Mouse (Mus musculus) MEL-GATA-1-ER (cell line): ENCODE results near the gene Cysltr2.

Experiments
- DNase-seq: peaks from one replicate; pipeline ENCODE4 v3.0.0-alpha.2; 2012; ENCODE audit warnings: low read depth; ENCODE audit errors: extremely low read depth

Cysltr2 gene

GRCm38 (mm10) chr14:73048937-73049336, at the start of gene Cysltr2:
Gene Cysltr2 (minus strand): TSS chr14:73049114.
- no peak for DNase-seq

DNA sequence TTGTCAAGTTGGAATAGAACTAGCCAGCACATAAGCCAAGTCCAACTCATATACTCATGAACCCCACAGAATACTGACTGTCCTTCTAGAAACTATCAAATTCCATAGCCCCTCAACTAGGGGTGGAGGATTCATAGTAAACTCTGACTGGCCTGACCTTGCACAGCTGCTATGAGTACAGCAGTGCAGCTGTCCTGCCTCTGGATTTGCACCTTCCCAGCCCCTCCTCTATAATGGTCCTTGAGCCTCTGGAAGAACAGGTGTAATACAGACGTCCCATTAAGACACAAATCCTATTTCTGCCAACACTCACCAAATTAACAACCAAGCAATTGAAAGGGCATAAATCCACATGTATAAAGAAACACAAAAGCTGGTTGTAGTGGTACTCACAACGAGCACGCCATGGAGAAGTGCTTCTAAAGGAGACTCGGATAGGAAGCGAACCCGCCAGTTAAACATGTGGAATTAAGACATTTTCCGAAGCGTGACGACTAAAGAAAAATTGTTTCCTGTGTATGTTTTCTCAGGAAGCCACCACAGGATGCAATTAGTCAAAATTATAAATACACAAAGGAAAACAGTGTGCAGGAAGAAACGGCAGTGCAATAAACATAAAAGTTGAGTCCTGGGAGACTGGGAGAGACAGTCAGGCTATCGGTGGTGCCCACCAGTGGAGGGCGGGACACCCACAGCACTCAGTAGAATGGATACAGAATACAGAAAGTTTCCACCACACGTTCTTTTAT, 46.1 kb upstream of the Cysltr2 start:
- no peak for DNase-seq

DNA sequence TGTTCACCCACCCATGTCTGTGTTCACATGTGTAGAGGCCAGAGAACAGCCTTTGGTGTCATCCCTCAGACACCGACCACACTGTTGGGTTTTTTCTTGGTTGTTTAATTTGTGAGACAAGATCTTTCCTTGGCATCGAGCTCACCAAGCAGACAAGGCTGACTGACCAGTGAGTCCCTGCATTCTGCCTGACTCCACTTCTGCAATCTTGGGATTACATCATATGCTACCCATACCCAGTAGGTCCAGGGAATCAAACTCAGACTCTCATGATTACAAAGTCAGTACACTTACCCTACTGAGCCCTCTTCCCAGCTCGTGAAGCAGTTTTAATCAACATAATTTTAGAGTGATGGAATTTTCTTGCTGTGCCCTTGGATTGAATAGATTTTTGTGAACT, 44.0 kb upstream of the Cysltr2 start:
- DNase-seq = no peak

GRCm38 (mm10) chr14:73088224-73088623, 39.3 kb upstream of the Cysltr2 start:
- no peak for DNase-seq

DNA sequence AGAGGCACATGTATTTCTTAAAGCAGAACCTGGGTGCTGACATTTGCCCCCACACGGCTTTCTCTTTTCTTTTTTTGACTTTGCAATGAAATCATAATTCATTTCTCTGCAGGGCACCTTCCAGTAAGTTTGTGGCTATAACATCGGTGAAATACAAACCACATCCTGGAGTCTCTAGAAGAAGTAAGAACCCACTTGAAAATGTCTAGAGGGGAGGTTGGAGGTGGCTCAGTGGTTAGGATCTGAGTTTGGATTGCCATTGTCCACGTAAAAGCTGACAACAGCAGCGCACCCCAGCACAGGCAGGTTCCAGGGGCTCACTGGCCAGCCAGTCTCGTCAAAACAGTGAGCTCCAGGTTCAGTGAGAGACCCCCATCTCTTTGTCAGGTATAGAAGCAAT, 38.8 kb upstream of the Cysltr2 start:
- DNase-seq = no peak

GRCm38 (mm10) chr14:73087247-73087646, 38.3 kb upstream of the Cysltr2 start:
- DNase-seq = no peak

DNA sequence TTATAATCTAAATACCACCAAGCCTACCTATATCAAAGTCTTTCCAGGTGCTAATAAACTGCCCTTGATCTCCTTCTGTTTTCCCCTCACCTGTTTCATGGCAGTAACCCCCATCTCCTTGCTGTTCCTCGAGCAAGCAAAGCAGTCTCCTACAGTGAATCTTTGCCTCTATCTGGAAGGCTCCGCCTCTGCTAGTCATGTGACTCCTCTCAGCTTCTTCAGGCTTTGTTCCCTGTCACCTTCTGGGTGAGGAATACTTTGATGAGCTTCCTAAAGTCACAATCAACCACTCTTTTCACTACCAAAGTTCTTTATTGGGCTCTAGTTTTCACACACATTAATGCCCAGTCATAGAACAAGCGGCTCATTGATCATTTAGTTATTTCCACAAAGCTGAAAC, 37.5 kb upstream of the Cysltr2 start:
- no peak for DNase-seq

DNA sequence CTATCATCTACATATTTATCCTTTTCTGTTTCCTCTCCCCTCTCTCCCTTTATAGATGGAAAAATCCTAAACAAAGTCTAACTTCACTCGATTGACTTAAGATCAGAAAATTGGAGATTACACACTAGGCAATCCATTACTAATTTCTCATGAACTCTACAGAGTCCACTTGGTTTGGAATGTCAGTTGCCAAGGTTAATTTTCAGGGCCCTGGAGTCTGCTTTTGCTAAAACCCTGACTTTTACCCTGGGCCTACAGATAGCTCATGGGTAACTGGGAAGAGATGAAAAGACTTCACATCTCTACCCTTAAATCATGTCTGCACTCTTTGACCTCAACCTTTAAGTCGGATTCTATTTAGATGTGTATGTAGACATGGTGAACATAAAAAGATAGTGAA, 34.6 kb upstream of the Cysltr2 start:
- no peak for DNase-seq

DNA sequence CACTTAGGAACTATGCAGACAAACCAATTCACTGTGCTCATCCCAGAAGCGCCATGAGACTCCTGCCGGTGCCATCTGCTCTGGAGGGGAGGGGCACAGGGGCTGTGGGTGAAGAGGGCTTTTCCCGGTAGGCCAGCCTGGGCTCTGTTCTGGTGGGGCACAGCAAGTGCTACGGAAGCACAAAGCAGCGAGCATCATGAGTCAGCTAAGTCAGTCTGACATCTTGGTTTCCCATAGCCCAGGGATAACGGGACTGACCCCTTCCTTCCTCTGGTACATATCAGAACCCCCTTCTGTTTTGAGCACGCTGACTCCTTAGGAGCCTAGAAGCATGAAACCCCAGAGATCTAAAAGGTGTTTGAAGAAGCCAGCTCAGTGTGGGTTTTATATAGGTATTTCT, 15.5 kb upstream of the Cysltr2 start:
- no peak for DNase-seq

DNA sequence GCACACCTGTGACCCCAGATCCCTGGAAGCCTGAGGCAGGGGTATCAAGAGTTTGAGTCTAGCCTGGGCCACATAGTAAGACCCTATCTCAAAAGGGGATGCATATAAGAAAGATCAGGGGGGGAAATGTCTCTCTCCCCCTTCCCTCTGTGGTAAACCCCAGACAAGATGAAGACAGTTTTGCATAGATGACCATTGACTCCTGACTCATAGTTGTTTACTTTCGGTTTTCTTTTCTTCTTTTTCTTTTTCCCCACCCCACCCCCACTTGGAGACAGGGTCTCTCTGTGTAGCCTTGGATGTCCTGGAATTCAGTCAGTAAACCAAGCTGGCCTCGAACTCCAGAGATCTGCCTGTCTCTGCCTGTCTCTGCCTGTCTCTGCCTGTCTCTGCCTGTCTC, 9.8 kb upstream of the Cysltr2 start:
- no peak for DNase-seq

DNA sequence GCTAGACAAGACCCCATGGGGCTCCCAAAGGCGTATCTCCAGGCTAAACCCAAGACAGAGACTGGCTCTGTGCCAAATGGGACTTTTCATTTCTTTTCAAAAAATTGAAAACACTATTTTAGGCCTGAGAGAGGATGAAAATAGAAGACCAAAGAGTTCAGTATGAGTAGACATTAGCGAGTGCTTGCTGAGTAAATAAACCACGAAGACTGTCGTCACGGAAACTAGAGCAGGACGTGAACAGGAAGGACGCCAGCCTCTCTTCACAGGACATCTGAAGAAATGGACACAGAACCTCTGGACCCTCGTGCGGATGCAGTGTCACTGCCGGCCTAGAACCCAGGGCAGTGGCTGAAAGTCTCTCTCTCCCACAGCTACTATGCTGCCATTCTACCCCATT, 8.8 kb upstream of the Cysltr2 start:
- DNase-seq = no peak

- no peak for DNase-seq
Measured at GRCm38 (mm10) chr14:73056813-73057212, 7.9 kb upstream of the Cysltr2 start.

- no peak for DNase-seq
Measured at GRCm38 (mm10) chr14:73045199-73045928, 3.5 kb downstream of the Cysltr2 start.

GRCm38 (mm10) chr14:73041689-73042088, 7.2 kb downstream of the Cysltr2 start:
- peak; percentile 21 for DNase-seq

DNA sequence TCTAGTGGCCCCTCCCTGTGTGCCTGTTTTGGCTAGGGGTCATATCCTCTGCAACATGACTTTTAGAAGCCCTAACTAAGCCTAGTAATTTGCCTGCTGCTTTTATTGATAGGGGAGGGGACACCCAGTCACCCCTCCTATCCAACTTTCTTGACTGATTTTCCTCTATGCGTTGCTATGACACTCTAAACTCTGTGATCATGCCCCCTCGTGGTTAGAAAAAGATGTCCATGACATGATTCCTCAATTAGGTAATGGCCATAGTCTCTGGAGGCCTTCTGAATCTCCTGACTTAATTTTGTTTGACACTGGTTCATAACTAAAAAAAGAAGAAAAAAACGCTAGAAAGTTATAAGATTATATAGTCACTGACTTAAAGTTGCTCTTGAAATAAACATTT, 15.6 kb downstream of the Cysltr2 start:
- no peak for DNase-seq

GRCm38 (mm10) chr14:73031218-73031617, 17.7 kb downstream of the Cysltr2 start:
- DNase-seq = no peak

- DNase-seq = no peak
Measured at GRCm38 (mm10) chr14:73017272-73017671, 31.6 kb downstream of the Cysltr2 start.

- DNase-seq = no peak
Measured at GRCm38 (mm10) chr14:73015386-73015785, 33.5 kb downstream of the Cysltr2 start.

DNA sequence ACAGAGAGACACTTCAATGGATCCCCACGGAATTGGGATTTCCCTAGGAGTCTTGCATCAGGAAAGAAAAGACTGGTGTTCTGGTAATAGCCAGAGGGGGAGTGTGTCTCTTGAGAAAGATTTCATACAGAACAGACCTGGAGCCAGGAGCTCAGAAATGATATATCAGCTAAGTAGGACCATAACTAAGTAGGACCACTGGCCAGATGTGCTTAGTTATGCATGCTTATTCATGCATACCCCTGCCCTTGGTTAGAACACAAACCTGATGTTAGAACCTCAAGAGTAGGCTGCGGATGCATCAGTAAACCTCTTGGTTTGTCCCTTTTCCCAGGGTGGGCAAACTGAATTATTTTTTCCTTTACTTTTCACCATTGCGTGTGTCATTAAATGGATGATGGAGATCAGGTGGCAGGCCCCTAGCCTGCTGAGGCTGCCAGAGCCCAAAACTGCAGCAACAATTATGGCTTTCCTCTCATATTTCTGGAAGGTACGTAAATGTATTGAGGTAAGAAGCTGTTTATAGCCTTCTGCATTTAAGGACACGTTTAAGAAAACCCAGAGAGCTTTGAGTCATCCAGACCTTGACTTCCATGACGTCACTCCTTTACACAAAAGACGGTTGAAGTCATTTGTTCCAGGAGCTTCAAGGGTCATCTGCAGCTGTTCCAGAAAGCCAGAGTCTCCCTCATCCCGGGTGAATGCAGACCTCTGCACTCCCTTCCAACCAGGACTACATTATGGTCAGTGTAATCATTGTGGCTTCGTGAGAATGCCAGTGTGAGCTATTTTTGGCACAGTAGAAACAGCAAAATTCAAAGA, 35.0 kb downstream of the Cysltr2 start:
- no peak for DNase-seq

- no peak for DNase-seq
Measured at GRCm38 (mm10) chr14:73001814-73002213, 47.1 kb downstream of the Cysltr2 start.

DNA sequence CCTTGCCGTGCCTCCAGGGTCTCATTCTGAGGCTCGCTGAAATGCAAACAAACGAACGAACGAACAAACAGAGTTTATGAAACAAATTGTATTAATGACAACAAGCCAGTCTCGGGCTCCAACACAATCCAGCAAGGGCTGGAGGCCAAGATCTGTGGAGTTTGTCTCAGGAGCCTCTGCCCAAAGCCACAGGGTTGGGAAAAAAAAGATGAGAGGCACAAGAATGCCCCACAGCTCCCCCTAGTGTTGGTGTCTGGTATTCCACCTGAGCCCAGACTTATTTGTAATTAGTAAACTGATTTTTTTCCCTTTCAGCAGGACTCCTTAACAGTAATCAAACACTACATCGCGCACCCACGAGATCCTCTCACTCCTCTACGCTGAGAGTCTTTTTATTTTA, 48.6 kb downstream of the Cysltr2 start:
- DNase-seq = peak; percentile 26

GRCm38 (mm10) chr14:72998111-72998510, 50.8 kb downstream of the Cysltr2 start:
- DNase-seq = no peak
